Mouse (Mus musculus) cerebellum, adult 9-11 months (tissue): ENCODE measurements around the gene Gpr12.
"Not testable (repeated sequence)": the region's sequence is repeated elsewhere in the genome, so short reads cannot be mapped to it uniquely, and the experiment has no call there.

Source experiments
- DNase-seq: peaks from one replicate; pipeline ENCODE4 v3.0.0; 2022

Gpr12 gene

GRCm38 (mm10) chr5:146584478-146585306 lies at the start of gene Gpr12:
TSS of gene Gpr12 (minus strand) at chr5:146585239.
- no peak for DNase-seq

- DNase-seq: no peak
These were observed 46.6 kb upstream of the Gpr12 start for GRCm38 (mm10) chr5:146631602-146632001.

- DNase-seq: peak; percentile 9
These were observed 45.9 kb upstream of the Gpr12 start for GRCm38 (mm10) chr5:146630961-146631360.

GRCm38 (mm10) chr5:146629636-146630035 lies 44.6 kb upstream of the Gpr12 start:
- no peak for DNase-seq

- no peak for DNase-seq
These were observed 43.8 kb upstream of the Gpr12 start for GRCm38 (mm10) chr5:146628804-146629203.

- DNase-seq: no peak
These were observed 42.9 kb upstream of the Gpr12 start for GRCm38 (mm10) chr5:146627901-146628300.

- peak; percentile 12 for DNase-seq
These were observed 40.7 kb upstream of the Gpr12 start for GRCm38 (mm10) chr5:146625635-146626311.

GRCm38 (mm10) chr5:146611830-146612229 lies 26.8 kb upstream of the Gpr12 start:
- no peak for DNase-seq

- no peak for DNase-seq
These were observed 26.0 kb upstream of the Gpr12 start for GRCm38 (mm10) chr5:146611009-146611408.

GRCm38 (mm10) chr5:146609646-146610045 lies 24.6 kb upstream of the Gpr12 start:
- DNase-seq: no peak

- DNase-seq: no peak
These were observed 22.8 kb upstream of the Gpr12 start for GRCm38 (mm10) chr5:146607816-146608215.

- DNase-seq: no peak
These were observed 21.9 kb upstream of the Gpr12 start for GRCm38 (mm10) chr5:146606895-146607294.

GRCm38 (mm10) chr5:146606221-146606620 lies 21.2 kb upstream of the Gpr12 start:
- no peak for DNase-seq

- no peak for DNase-seq
These were observed 14.9 kb upstream of the Gpr12 start for GRCm38 (mm10) chr5:146599970-146600369.

GRCm38 (mm10) chr5:146599216-146599615 lies 14.2 kb upstream of the Gpr12 start:
- not testable (repeated sequence) for DNase-seq

GRCm38 (mm10) chr5:146598215-146599119 lies 13.4 kb upstream of the Gpr12 start:
- DNase-seq: no peak

- DNase-seq: no peak
These were observed 12.4 kb upstream of the Gpr12 start for GRCm38 (mm10) chr5:146597503-146597874.

- no peak for DNase-seq
These were observed 11.8 kb upstream of the Gpr12 start for GRCm38 (mm10) chr5:146596612-146597502.

- DNase-seq: no peak
These were observed 7.5 kb upstream of the Gpr12 start for GRCm38 (mm10) chr5:146592580-146592979.

- DNase-seq: no peak
These were observed 6.6 kb upstream of the Gpr12 start for GRCm38 (mm10) chr5:146591636-146592035.

GRCm38 (mm10) chr5:146590987-146591386 lies 5.9 kb upstream of the Gpr12 start:
- no peak for DNase-seq
